Mouse (Mus musculus) liver, embryonic 14.5 days (tissue): ENCODE measurements around the gene Mcat. TPM values are rescaled to one million over a fixed set of nuclear protein-coding genes. Genes with fewer than 3 reads are reported as not detected.
A peak's percentile ranks its signal among the peaks of the same experiment; 100 is the strongest.

Experiments used
- ATAC-seq: fragments of 200-750 bp; cut with Nextera tagmentation; 2 replicates; pipeline ENCODE4 v1.8.0; 2017; ENCODE audit warnings: moderate number of reproducible peaks, mild to moderate bottlenecking, moderate library complexity; ENCODE audit not compliant: insufficient read depth
- DNase-seq, 3 experiments: peaks; one replicate each; pipeline ENCODE4 v3.0.0-alpha.2; 2012 to 2013; ENCODE audit warnings: low read depth in 3 of 3, low spot score in 3 of 3
- H3K27ac ChIP-seq: fragments of 300-500 bp; sonication (generic); 2 replicates; pipeline ENCODE4 v1.5.1; 2014; ENCODE audit warnings: moderate library complexity, mild to moderate bottlenecking, control low read depth, inconsistent platforms
- H3K27me3 ChIP-seq: fragments of 300-500 bp; sonication (generic); 2 replicates; pipeline ENCODE4 v1.6.1; 2014; ENCODE audit warnings: mild to moderate bottlenecking, low read length, moderate library complexity; ENCODE audit not compliant: control insufficient read depth, insufficient read depth
- H3K36me3 ChIP-seq: fragments of 300-500 bp; sonication (generic); replicated peaks from 2 replicates; pipeline ENCODE4 v1.6.1; 2014; ENCODE audit warnings: low read depth; ENCODE audit not compliant: control insufficient read depth, insufficient read depth
- H3K4me1 ChIP-seq, 2 experiments: fragments of 200-500 bp in 1 of 2; fragments of 300-500 bp in 1 of 2; sonication (generic) in 1 of 2; replicated peaks; 2 replicates each; pipeline ENCODE4 v1.6.1; 2012 to 2014; ENCODE audit warnings: antibody characterized with exemption in 1 of 2, inconsistent platforms in 1 of 2, low read length in 1 of 2; ENCODE audit not compliant: control insufficient read depth in 2 of 2, insufficient read depth in 2 of 2
- H3K4me2 ChIP-seq: fragments of 300-500 bp; sonication (generic); 2 replicates; pipeline ENCODE4 v1.6.1; 2014; ENCODE audit warnings: low read depth, mild to moderate bottlenecking, control low read depth, moderate library complexity
- H3K4me3 ChIP-seq, 2 experiments: fragments of 200-500 bp in 1 of 2; fragments of 300-500 bp in 1 of 2; sonication (generic) in 1 of 2; 2 replicates each; pipeline ENCODE4 v1.5.1; 2012 to 2014; ENCODE audit warnings: low read depth in 2 of 2, low read length in 2 of 2, mild to moderate bottlenecking in 2 of 2, control low read depth in 1 of 2, inconsistent platforms in 1 of 2, moderate library complexity in 1 of 2; ENCODE audit not compliant: insufficient read depth in 1 of 2
- H3K9ac ChIP-seq: fragments of 300-500 bp; sonication (generic); replicated peaks from 2 replicates; pipeline ENCODE4 v1.6.1; 2014; ENCODE audit warnings: mild to moderate bottlenecking, control low read depth, moderate library complexity
- H3K9me3 ChIP-seq: fragments of 300-500 bp; sonication (generic); 2 replicates; pipeline ENCODE4 v1.6.1; 2016; ENCODE audit warnings: low read length, mixed read lengths; ENCODE audit not compliant: control insufficient read depth
- CTCF ChIP-seq: IDR thresholded peaks from 2 replicates; pipeline ENCODE4 v1.5.1; 2016; ENCODE audit warnings: antibody characterized with exemption, low read depth, control low read depth
- EP300 ChIP-seq: IDR thresholded peaks from 2 replicates; pipeline ENCODE4 v1.6.1; 2016; ENCODE audit warnings: antibody characterized with exemption, low read depth
- WGBS: fragments of 180-500 bp; shearing (Covaris S2); extraction: QIAGEN DNeasy Blood & Tissue Kit; methylation state at CpG from one replicate; pipeline ENCODE4 v1.1.7; 2014; ENCODE audit not compliant: insufficient replicate concordance; 5-methylcytosine and 5-hydroxymethylcytosine counted together
- polyA plus RNA-seq, 2 experiments: library from polyadenylated mRNA; depleted of rRNA in 1 of 2; stranded (reverse) in 1 of 2; unstranded in 1 of 2; fragments of >200 nt; fragmentation: Nextera tagmentation in 1 of 2; extraction: Ambion mirVana in 1 of 2; gene quantifications; 2 replicates each; pipeline versions ENCODE4 v1.2.1 to v1.2.3; 2012 to 2014

Gene Mcat
- polyA plus RNA-seq, 2 experiments, result 9.8 to 15.5 TPM

- Histone ChIP-seq H3K4me1 (peaks cover 27 to 33% of the 10 kb centered on the region in 2 experiments), H3K27ac (peak overlapping the region; percentile 82), H3K9me3 (no peaks in the 10 kb centered on the region), H3K4me2 (peak overlapping the region; percentile 91), H3K4me3 (peak overlapping the region; percentile 40 to 78; a peak in 3 of 4 replicates), H3K9ac (peak overlapping the region; percentile 64; the same call in 1 of the 2 replicates), H3K36me3 (no peaks in the 10 kb centered on the region), H3K27me3 (no peaks in the 10 kb centered on the region)
- WGBS, result 63% methylated on average over 5 of the region's 5 CpGs
- TF ChIP-seq CTCF, result no peak
- TF ChIP-seq EP300, result no peak
- no peak for DNase-seq
- ATAC-seq, result no peak
Observed at GRCm38 (mm10) chr15:83566006-83566405, 2.4 kb upstream of the Mcat start.

GRCm38 (mm10) chr15:83565434-83565833, 1.8 kb upstream of the Mcat start:
- Histone ChIP-seq H3K27ac (peak overlapping the region; percentile 82), H3K4me2 (peak overlapping the region; percentile 91), H3K9me3 (no peaks in the 10 kb centered on the region), H3K9ac (peak overlapping the region; percentile 64), H3K4me1 (peaks cover 27 to 33% of the 10 kb centered on the region in 2 experiments), H3K36me3 (no peaks in the 10 kb centered on the region), H3K4me3 (peak overlapping the region; percentile 55 to 78), H3K27me3 (no peaks in the 10 kb centered on the region)
- DNase-seq (peak; percentile 67 to 70 (median 67)), ATAC-seq (peak; percentile 84)
- 40% methylated on average over 3 of the region's 3 CpGs for WGBS
- no peak for TF ChIP-seq EP300
- TF ChIP-seq CTCF, result no peak

GRCm38 (mm10) chr15:83563857-83564651, 467 bp upstream of the Mcat start:
- no peaks in the 10 kb centered on the region for H3K9me3 ChIP-seq
- peak overlapping the region; percentile 91 for H3K4me2 ChIP-seq
- WGBS, result 2% methylated on average over 27 of the region's 27 CpGs
- TF ChIP-seq CTCF, result 0 out of 2 replicates have a peak, but pooled peaks have one; percentile 27
- TF ChIP-seq EP300, result no peak
- H3K9ac ChIP-seq, result peak overlapping the region; percentile 88
- no peaks in the 10 kb centered on the region for H3K27me3 ChIP-seq
- peak overlapping the region; percentile 82 for H3K27ac ChIP-seq
- DNase-seq (peak in 1 of 3 experiments; percentile 49), ATAC-seq (peak; percentile 36; the same call in 1 of the 2 replicates)
- H3K4me3 ChIP-seq, result peak overlapping the region; percentile 65 to 78
- peaks cover 27 to 33% of the 10 kb centered on the region in 2 experiments for H3K4me1 ChIP-seq
- no peaks in the 10 kb centered on the region for H3K36me3 ChIP-seq

- peak overlapping the region; percentile 82 for H3K27ac ChIP-seq
- no peaks in the 10 kb centered on the region for H3K9me3 ChIP-seq
- H3K36me3 ChIP-seq, result no peaks in the 10 kb centered on the region
- no peaks in the 10 kb centered on the region for H3K27me3 ChIP-seq
- peaks cover 27 to 33% of the 10 kb centered on the region in 2 experiments for H3K4me1 ChIP-seq
- H3K4me2 ChIP-seq, result peak overlapping the region; percentile 91
- peak overlapping the region; percentile 7 to 78 for H3K4me3 ChIP-seq
- peak in 1 of 3 experiments; percentile 54 for DNase-seq
- TF ChIP-seq CTCF (no peak), EP300 (no peak; the same call in 1 of the 2 replicates)
- H3K9ac ChIP-seq, result peak overlapping the region; percentile 88
- 24% methylated on average over 15 of the region's 15 CpGs for WGBS
- peak; percentile 56; the same call in 1 of the 2 replicates for ATAC-seq
Observed at GRCm38 (mm10) chr15:83562626-83563270, 839 bp downstream of the Mcat start.

GRCm38 (mm10) chr15:83560941-83561477, 2.6 kb downstream of the Mcat start:
- no peaks in the 10 kb centered on the region for H3K27me3 ChIP-seq
- H3K4me2 ChIP-seq, result no peak overlapping the region
- peaks cover 23 to 26% of the 10 kb centered on the region in 2 experiments for H3K4me1 ChIP-seq
- no peak overlapping the region for H3K4me3 ChIP-seq
- no peak for DNase-seq
- no peak for ATAC-seq
- H3K27ac ChIP-seq, result no peak overlapping the region
- no peaks in the 10 kb centered on the region for H3K36me3 ChIP-seq
- 19% methylated on average over 5 of the region's 5 CpGs for WGBS
- TF ChIP-seq EP300 (no peak), CTCF (no peak)
- H3K9ac ChIP-seq, result no peak overlapping the region
- H3K9me3 ChIP-seq, result no peaks in the 10 kb centered on the region
